Mouse (Mus musculus) liver, adult 2 months (tissue): ENCODE data around the gene Cmtm1.

Source experiments
- CTCF ChIP-seq: fragments of 200-500 bp; IDR thresholded peaks from 2 replicates; pipeline ENCODE4 v1.5.1; 2011; ENCODE audit warnings: low read depth, low read length, control low read depth
- POLR2A ChIP-seq: fragments of 200-500 bp; IDR thresholded peaks from 2 replicates; pipeline ENCODE4 v1.6.1; 2011; ENCODE audit warnings: low read length, control low read depth; ENCODE audit not compliant: insufficient read depth; ENCODE audit errors: extremely low read depth

GRCm38 (mm10) chr8:104251461-104251860 is 58.5 kb downstream of the Cmtm1 start:
- TF ChIP-seq CTCF = no peak
- no peak for TF ChIP-seq POLR2A
